Mouse (Mus musculus) kidney, postnatal 14 days (tissue): ENCODE measurements around the gene Tmtc1.

Experiments
- DNase-seq: peaks from one replicate; pipeline ENCODE4 v3.0.0; 2022; ENCODE audit warnings: mixed read lengths

The Tmtc1 gene

GRCm38 (mm10) chr6:148305821-148306220, 138.4 kb downstream of the Tmtc1 start:
- no peak for DNase-seq

DNA sequence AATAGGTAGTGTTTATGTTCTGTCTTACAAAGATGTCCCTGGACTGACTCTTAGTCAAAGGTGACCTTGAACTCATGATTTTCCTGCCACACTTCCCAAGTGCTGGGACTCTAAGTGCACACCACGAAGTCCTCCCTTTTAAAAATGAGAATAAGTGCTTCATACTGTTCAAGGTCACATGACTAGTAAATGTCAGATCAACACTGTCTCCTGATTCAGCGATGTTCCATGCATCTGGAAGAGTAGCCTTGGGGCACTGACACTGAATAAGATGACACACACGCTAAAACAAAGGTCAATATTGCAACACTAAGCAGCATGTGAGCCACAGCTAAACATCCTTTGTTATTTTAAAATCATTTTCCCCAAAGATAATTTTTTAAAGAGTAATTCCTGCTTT, 139.0 kb downstream of the Tmtc1 start:
- no peak for DNase-seq

DNA sequence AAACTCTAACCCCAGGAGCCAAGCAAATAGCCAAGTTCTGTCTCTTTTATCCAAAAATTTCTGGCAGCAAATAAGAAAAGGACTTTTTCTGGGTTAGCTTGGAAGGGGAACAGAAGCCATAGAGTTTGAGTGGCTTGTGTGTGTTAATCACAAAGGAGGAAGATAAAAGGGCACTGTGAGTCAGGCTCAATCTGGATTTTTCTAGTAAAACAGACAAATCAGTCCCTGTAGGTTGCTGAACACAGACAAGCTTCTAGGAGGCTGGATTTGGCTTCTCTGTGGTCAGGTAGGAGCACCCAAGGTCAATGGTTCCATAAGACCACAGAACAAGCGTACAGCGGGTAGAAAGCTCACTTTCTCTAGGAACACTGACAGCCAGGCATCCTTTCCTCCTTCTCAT, 141.9 kb downstream of the Tmtc1 start:
- no peak for DNase-seq

DNA sequence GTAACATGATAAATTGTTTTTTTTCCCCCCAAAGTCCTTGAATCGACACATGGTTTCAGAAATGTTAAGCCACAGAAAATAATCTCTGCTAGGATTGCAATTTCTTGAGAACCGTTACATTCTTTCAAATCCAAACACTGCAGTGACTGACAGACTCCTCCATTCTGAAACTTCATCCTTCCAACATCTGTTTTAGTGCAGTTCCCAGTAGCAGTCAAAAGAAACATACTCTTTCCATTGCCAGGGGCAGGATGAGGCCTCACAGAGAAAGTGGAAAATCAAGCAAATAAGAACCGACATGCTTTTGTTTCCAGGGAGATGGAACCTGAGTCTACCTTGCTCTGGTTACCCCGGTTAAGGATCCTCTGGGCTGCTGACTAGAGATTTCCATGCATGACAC, 147.1 kb downstream of the Tmtc1 start:
- DNase-seq: no peak

DNA sequence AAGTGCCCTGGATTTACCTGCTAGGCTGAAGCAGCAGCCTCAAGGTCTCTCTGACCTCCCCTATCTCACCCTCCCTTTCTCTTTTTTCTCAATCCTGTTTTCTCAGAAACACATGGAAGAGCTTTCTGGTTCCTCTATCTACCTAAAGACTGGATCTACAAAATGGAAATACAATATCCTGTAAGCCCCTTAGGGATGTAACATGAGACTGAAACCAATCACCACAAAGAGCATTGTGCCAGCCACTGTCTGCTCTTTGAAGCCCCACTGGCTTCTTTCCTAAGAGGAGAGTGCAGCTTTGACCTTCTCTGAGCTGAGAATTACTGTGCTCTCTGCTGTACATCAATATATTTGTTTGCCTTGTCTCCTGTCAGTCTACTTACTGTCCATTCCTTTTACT, 147.8 kb downstream of the Tmtc1 start:
- no peak for DNase-seq

- DNase-seq: no peak
Measured at GRCm38 (mm10) chr6:148294506-148294905, 149.7 kb downstream of the Tmtc1 start.

- DNase-seq: no peak
Measured at GRCm38 (mm10) chr6:148290865-148291264, 153.3 kb downstream of the Tmtc1 start.

DNA sequence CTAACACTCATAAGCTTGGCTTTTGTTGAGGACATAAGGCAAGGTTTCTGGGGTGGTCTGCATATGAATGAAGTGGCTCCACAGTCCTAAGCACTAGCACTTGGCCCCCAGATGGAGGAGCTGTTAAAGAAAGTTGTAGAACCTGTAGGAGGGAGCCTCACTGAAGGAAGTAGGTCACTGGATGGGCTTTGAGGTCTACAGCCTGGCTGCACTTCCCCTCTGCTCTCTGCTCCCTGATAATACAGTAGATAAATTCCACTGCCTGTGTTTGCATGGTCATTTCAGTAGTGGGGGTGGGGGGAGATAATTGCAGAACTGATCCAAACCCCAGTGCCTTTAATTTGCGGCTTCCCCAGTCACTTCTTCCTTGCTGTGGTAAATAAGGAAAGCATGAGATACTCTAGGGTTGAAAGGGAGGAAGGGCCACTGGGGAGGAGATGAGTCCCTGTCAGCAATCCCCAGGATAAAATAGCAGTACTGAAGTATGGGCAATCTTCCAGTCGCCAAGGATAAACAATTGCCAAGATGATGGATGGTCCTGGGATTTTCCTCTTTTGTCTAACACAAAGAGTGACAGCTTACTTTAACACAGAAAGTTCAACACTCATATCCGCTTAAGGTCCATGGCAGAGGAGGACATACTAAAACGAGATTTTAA, 160.8 kb downstream of the Tmtc1 start:
- peak; percentile 42 for DNase-seq

GRCm38 (mm10) chr6:148279240-148279639, 164.9 kb downstream of the Tmtc1 start:
- no peak for DNase-seq

- no peak for DNase-seq
Measured at GRCm38 (mm10) chr6:148276418-148276817, 167.8 kb downstream of the Tmtc1 start.

DNA sequence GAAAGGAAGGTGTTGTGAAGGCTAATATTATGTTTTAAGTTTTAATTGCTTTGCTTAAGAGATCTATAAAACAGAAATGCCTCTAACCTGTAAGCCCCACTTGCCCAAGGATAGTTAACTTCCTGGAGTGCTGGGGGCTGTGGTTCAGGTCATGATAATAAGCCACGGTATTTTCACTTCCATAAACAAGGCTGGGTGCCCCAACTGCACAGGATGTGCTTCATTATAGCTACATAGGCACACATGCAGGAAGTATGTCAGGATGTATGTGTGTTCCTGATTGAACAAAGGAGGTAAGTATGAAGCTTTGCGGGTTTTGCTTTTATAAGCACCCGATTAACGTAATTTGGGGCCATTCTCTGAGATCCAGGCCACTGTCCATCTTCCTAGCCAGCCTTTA, 169.1 kb downstream of the Tmtc1 start:
- no peak for DNase-seq

DNA sequence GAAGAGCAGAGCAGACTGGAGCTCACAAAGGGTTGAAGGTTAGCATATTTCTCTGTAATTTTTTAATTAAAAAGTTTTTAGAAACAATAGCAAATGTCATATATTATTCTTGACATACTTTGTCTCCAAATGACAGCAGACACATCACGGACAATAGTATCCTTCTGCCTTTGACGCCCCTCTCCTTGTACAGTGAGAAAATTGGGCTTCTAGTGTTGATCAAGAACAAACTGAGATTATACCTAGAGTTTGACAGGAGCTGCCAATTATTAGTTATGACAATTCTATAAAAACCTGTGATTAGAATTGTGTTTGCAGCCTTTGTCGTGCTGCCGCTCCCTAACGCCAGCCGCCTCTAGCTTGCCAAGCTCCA, 183.5 kb downstream of the Tmtc1 start:
- no peak for DNase-seq

GRCm38 (mm10) chr6:148259979-148260728, 184.0 kb downstream of the Tmtc1 start:
- no peak for DNase-seq

GRCm38 (mm10) chr6:148259074-148259473, 185.1 kb downstream of the Tmtc1 start:
- DNase-seq: no peak

DNA sequence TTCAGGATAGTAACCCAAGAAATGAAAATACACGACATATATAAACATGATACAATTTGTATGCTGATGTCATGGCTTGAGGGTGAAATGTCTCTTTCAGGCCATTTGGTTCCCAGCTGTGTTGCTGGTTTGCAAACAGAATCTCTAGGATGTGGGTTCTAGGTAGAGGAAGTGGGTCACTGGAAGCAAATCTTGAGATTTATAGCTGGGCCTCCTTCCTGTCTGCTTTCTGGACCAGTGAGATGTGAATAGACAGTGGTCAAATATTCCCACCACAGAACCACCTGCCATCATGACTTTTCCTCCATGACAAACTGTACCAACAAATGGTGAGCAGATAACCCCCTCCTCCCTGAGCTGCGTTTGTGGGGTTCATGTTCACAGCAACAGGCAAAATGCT, 186.4 kb downstream of the Tmtc1 start:
- DNase-seq: no peak

DNA sequence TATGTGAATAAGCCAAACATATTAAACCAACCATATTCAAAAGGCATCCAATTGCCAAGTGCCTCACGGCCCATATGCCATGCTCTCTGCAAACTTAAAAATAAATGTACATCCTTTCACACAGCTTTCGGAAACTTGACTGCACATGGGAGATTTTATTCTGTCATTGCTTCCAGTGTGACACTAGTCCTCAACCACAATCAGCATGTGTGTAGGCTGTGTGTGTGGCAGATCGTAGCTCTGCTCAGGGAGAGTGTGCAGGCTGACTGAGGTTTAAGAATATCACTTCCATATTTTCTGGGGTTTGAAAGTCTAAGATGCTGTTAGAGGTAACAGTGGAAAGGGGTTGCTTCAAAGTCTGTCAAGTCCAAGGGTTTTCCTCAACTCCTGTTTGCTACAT, 188.1 kb downstream of the Tmtc1 start:
- DNase-seq: no peak

DNA sequence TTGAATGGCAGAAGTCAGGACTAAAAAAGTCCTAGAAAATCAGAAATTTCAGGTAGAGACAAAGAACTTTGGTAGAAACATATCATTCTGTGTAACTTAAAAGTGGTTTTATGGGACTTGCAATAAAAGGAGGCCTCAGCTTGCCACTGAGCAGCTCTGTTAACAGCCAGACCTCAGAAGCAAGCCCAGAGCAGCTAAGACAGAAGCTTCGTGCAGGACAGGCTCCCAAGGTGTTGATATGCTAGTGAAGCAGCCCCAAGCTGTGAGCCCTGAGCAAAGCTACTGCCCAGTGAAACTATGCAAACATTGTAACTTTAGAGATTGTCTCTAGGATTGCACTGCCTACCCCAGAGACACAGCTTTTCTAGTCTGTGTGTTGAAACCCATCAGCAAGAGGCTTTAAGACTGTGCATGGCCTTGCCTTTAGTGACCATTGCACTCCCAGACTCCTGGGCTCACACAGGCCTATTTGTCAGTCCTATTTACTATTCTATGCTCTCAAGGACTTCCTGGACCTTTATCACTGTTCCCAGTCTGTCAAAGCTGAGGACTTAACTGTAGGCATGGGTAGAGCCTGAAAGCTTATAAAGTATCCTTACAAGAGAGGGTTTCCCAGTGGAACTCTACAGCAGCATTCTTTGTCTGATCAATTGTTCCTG, 188.7 kb downstream of the Tmtc1 start:
- DNase-seq: no peak

GRCm38 (mm10) chr6:148249221-148249620, 195.0 kb downstream of the Tmtc1 start:
- DNase-seq: no peak

DNA sequence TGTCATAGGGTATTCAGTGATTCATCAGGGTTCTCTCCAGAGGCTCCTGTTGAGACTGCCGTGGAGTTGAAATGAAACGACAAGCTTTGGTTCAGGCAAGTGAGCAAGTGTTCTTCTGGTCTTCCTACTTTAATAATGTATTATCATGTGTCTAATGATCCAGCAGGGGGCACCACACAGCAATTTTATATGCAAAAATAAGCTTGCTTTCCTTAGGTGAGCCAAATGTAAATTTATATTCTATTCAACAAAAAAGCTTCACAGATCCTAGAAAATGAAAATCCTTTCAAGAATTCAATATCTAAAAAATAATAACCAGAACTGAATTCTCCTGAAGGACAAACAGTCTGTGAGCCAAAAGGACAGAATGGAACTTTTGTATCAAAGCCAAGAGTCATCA, 195.6 kb downstream of the Tmtc1 start:
- peak; percentile 69 for DNase-seq

- DNase-seq: no peak
Measured at GRCm38 (mm10) chr6:148246544-148246943, 197.6 kb downstream of the Tmtc1 start.

GRCm38 (mm10) chr6:148244836-148245235, 199.4 kb downstream of the Tmtc1 start:
- no peak for DNase-seq

DNA sequence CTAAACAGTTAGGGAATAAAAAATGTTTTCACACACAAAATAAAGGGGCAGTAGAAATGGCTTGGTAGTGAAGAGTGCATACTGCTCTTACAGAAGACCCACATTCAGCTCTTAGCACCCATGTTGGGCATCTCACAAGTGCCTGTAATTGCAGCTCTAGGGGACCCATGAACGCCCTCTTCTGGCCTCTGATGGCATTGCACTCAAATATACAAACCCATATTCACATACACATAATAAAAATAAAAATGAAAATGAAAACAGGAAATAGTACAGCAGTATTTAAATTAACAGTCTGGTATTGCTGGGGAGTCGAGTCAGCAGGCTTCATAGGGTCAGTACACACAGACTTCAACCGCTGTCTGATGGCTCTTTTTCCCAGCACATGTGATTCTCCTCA, 201.9 kb downstream of the Tmtc1 start:
- DNase-seq: no peak

DNA sequence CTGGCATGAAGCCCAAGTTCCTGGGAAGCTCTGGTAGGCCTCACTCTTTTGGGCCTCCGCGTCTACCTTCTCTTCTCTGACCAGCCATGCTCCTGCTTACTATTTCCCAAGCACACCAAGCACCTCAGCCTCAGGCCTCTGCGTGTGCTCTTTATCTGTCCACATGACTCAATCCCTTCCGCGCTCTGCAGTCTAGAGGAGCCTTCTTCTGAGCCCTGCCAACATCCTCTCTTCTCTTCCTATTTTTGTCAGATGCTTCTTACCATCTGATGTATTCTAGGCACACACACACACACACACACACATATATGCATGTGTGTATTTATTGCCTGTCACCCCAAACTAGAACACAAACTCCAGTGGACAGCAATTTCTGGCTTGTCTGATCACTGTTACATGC, 202.5 kb downstream of the Tmtc1 start:
- DNase-seq: no peak

GRCm38 (mm10) chr6:148239311-148239710, 204.9 kb downstream of the Tmtc1 start:
- no peak for DNase-seq
